Mouse (Mus musculus) cortical plate, adult 2 months (tissue): ENCODE data around the gene Vmn1r3.
"Not testable (repeated sequence)": the region's sequence is repeated elsewhere in the genome, so short reads cannot be mapped to it uniquely, and the experiment has no call there.

Experiments used
- CTCF ChIP-seq: fragments of 200-500 bp; IDR thresholded peaks from 2 replicates; pipeline ENCODE4 v1.5.1; 2011; ENCODE audit warnings: mild to moderate bottlenecking, control low read depth, low read length; ENCODE audit not compliant: insufficient read depth; ENCODE audit errors: extremely low read depth
- POLR2A ChIP-seq: fragments of 200-500 bp; IDR thresholded peaks from 2 replicates; pipeline ENCODE4 v1.6.1; 2011; ENCODE audit warnings: mild to moderate bottlenecking, low read length, control low read depth; ENCODE audit not compliant: insufficient read depth; ENCODE audit errors: extremely low read depth

DNA sequence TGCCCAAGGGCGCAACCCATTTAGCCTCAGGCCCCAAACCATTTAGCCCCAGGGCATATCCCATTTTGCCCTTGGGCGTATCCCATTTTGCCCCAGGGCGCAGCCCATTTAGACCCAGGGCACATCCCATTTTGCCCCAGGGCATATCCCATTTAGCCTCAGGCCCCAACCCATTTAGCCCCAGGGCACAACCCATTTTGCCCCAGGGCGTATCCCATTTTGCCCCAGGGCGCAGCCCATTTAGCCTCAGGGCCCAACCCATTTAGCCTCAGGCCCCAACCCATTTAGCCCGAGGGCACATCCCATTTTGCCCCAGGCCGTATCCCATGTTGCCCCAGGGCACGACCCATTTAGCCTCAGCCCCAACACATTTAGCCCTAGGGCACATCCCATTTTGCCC is 9.4 kb downstream of the Vmn1r3 start:
- not testable (repeated sequence) for TF ChIP-seq POLR2A, CTCF
